Mouse (Mus musculus) spleen, postnatal 4 days (tissue): ENCODE data around the gene 2900026A02Rik.

Experiments used
- DNase-seq, 2 experiments: peaks; one replicate each; pipeline ENCODE4 v3.0.0; 2022; ENCODE audit warnings: low spot score in 2 of 2

The 2900026A02Rik gene

DNA sequence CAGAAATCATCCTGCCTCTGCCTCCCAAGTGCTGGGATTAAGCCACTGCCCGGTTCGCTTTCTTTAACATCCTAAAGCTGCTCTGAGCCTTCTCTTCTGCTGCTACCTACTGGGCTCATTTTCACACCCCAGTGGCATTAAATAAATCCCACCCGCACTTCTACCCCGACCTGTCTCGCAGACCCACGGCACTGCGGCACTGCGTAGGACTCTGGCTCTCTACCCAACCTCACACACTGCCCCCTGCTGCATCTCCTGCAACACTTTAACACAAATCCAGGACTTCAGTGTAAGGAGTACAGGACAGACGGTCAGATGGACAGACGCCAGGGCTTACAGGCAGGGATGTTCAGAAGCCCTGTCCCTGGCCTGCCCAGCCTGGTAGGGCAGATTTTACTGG lies 45.1 kb downstream of the 2900026A02Rik start:
- DNase-seq, result no peak

- peak in 1 of 2 experiments; percentile 79 for DNase-seq
These were observed 45.9 kb downstream of the 2900026A02Rik start for GRCm38 (mm10) chr5:113174916-113175692.

DNA sequence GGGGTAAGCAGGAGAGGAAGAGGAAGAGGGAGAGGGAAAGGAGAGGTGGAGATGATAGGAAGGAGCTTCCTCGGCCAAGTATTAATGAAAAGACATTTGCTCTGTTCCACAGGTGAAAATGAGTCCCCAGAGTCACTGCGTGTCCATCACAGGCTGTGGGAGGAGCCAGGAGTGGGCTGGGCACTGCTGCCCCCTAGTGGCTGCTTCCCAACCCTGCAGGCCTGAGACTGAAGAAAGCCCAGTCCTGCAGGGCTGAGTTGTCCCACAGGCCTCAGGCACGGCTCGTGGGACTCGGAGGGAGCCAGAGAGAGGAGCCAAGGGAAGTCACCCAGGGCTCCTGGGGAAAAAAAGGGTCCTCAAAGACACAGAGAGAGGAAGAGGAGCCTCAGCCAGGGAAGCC lies 47.7 kb downstream of the 2900026A02Rik start:
- peak; percentile 65 to 86 for DNase-seq

- DNase-seq, result no peak
These were observed 49.0 kb downstream of the 2900026A02Rik start for GRCm38 (mm10) chr5:113171968-113172578.

- no peak for DNase-seq
These were observed 50.8 kb downstream of the 2900026A02Rik start for GRCm38 (mm10) chr5:113170064-113170754.

DNA sequence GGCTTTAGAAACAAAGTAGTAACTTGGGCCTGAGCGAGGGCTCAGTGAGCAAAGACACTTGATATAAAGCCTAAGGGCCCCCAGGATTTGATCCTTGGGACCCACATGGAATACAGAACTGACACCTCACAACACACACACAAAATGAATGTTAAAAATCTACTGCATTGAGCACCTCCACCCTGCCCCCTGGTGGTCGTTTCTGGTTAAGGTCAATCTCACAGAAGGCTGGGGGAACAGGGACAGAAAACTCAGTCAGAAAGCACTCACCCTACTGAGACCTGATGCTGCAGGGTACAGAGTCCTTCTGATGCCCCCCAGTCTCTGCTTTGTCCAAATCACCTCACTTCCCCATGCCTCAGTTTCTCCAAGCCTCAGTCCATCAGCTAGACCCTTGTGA lies 53.3 kb downstream of the 2900026A02Rik start:
- DNase-seq, result peak; percentile 50 to 85

- DNase-seq, result peak in 1 of 2 experiments; percentile 37
These were observed 55.6 kb downstream of the 2900026A02Rik start for GRCm38 (mm10) chr5:113165481-113165880.

DNA sequence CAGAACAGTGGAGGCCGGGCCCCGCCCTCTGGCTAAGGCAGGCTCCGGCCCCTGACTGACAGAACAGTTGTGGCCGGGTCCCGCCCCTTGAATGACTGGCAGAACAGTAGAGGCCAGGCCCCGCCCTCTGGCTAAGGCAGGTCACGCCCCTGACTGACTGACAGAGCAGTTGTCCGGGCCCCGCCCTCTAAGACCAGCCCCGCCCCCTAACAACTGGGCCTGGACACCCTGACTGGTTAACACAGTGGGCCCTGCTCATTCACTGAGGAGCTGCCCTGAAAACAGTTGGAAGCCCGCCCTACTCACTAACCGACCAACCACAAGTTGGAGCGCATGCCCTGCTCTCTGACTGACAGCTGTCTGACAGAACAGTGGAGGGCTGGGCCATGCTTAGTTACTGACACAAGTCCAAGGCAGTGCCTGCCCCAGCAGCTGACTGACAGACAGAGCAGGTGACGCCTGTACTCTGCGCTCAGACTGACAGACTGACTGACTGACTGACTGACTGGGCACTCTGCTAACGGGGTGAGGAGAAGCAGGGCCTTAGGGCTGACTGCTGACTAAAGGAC lies 56.1 kb downstream of the 2900026A02Rik start:
- DNase-seq, result peak; percentile 84

DNA sequence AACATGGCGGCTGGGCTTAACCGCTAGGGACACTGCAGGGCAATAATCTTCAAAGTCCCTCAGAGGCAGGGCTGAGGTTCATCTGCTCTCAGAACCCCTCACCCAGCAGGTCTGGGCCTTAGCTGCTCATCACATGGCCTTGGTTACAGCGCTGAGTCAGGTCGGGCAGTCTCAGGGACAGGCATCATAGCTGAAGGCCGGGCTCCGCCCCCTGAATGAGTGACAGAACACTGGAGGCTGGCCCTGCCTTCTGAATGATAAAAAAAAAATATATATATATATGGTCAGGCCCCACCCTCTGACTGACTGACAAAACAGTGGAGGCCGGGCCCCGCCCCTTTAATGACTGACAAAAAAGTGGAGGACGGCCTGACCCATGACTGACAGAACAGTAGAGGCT lies 56.6 kb downstream of the 2900026A02Rik start:
- DNase-seq, result peak in 1 of 2 experiments; percentile 35

GRCm38 (mm10) chr5:113163116-113163515 lies 57.9 kb downstream of the 2900026A02Rik start:
- DNase-seq, result peak in 1 of 2 experiments; percentile 39

GRCm38 (mm10) chr5:113162699-113163098 lies 58.3 kb downstream of the 2900026A02Rik start:
- no peak for DNase-seq

DNA sequence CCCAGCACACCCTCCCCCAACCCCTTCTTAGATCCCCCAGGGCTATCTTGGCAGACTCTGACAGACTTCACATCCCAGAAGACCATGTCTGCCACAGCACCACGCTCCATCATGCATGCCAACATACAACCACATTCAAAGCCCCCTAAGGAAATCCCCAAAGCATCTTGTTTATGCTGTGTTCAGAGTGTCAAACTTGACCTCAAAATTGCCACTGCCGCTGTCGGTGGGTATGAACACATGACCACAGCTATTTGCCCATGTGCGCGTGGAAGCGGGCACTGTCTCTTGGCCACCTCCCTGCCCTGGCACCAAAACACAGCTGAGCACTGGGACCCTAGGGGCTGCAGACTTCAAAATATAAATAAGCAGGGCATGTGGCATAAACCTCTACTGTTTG lies 59.5 kb downstream of the 2900026A02Rik start:
- DNase-seq, result no peak

DNA sequence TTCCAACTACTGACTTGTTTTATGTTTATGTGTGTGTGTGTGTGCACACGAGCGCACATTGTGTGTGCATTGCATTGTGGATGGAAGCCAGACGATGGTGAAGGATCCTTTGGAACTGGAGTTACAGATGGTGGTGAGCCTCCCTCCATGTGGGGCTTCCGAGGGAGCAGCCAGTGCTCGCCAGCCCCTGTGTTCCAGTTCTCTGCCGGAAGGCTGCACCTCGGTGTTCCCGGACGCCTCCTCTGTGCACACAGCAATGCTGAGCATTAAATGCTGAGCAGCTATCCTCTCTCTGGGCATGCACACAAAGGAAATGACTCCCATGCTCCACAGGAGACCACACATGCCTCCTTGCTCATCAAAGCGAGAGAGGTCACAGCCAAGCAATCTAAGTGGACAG lies 60.7 kb downstream of the 2900026A02Rik start:
- no peak for DNase-seq

DNA sequence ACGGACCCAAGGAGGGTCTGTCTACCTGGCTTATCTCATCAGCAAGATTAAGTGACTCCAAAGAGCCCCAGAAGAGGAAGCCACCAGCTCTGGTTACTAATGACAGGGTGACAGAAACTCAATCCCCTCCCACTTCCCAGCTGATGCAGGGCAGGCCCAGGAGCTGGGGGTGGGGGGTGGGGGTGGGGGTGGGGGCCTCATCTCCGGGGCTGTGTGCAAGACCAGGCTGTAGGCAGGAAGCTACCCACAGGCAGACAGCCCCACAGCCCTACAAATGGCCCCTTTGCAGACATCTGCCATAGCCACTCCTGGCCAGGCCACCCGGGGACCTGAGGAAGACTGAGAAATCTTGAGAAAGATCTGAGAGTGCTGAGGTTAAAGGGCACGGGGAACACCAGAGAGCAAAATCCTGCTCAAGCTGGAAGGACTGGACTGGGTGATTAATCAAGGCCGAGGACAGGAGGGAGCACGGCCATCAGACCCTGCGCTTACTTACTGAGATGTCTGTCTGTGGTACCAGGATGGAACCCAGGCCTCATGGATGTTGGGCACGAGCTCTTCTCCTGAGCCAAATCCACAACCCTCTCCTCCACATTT lies 62.2 kb downstream of the 2900026A02Rik start:
- no peak for DNase-seq

GRCm38 (mm10) chr5:113157588-113157987 lies 63.4 kb downstream of the 2900026A02Rik start:
- DNase-seq, result no peak

DNA sequence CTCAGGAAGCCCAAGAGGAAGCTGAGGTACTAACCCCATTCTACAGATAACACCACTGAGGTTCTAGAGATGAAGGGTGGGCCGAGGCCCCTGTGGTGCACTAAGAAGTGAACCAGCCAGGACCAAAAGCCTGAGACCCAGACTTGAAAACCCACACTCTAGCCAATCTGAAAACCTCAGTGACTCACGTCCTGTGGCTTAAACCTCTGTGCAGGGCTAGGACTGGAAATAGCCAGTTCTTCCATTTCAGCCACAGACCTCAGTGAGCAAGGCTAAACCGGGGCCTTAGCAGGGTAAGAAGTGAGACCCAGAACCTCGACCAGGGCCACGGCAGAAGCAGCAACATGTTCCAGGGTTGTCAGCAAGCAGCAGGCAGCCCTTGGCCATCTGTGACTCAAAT lies 64.0 kb downstream of the 2900026A02Rik start:
- no peak for DNase-seq

DNA sequence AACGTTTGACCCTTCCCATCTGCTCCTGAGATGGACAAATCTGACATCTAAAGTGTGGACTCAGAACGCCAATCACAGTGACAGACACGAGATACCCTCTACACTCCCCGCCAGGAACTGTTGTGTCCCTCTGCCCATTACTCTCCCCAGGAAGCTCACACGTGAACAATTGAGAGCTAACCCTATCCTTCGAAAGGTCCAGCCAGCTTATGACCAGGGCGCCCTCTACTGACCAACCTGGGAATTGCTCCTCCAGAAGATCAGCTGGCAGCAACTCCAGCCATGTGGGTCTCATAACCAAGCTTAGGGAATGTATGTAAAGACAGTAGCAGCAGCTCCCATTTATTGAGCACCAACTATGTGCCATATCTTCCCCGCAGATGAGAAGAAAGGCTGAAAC lies 65.9 kb downstream of the 2900026A02Rik start:
- DNase-seq, result peak; percentile 69 to 89

GRCm38 (mm10) chr5:113154441-113154840 lies 66.6 kb downstream of the 2900026A02Rik start:
- no peak for DNase-seq

DNA sequence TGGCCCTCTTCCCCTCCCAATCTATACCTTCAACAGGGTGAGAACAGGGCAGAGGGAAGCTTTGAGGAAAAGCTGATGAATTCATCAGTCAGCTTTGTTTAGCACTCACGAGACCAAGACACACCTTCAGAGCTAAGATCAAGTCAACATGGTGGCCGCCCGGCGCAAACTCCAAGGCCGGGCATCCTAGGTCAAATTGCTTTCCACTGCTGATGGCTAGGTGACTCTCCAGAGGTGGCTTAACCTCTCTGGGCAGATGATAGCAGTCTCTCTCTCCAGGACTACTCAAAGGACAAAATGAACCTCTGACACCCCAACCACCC lies 67.6 kb downstream of the 2900026A02Rik start:
- no peak for DNase-seq

DNA sequence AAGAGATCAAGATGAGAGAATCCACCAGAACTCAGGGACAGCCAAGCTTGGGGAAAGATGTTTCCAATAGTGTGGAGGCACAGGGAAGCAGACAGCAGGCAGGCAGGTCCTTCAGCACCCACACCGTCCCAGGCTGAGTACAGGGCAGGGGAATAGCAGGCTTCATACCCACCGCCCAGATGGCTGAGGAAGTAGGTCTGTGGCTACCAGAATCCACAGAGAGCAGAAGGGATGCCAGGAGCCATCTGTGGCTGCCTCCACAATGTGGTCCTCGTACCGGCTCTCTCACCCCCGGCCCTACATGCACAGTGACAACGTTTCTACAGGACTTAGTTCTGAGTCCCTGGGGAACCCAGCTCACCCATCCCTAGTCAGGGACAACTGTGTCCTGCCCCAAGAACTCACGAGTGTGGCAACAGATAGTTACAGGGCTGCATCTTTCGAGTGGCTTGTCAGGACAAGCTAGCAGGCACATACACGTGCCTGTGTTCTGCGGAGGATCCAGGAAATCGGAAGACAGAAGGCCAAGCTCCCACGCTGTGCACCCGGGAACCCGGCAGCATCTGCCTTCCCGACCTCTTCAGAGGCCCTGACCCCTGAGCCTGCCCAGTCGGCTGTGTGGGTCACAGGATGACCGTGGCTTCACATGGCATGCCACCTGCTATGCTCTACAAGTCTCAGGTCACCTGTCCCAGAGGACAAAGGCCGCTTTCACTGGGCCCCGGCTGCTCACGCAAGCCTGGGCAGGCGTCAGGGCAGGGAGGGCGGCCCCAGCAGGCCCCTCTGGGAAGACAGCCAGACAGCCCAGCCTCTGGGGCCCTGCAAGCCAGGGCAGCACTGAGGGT lies 68.2 kb downstream of the 2900026A02Rik start:
- no peak for DNase-seq

GRCm38 (mm10) chr5:113151554-113152103 lies 69.4 kb downstream of the 2900026A02Rik start:
- DNase-seq, result no peak
